Mouse (Mus musculus) neural tube, embryonic 14.5 days (tissue): Measurements from ENCODE around the gene Ermap. TPM values are rescaled to one million over a fixed set of nuclear protein-coding genes. Genes with fewer than 3 reads are reported as not detected.
A peak's percentile ranks its signal among the peaks of the same experiment; 100 is the strongest.

ENCODE experiments used
- ATAC-seq: fragments of 200-750 bp; cut with Nextera tagmentation; 2 replicates; pipeline ENCODE4 v1.8.0; 2017; ENCODE audit warnings: low read depth, mild to moderate bottlenecking, moderate TSS enrichment, moderate library complexity
- H3K27ac ChIP-seq: fragments of 300-500 bp; sonication (generic); 2 replicates; pipeline ENCODE4 v1.5.1; 2014; ENCODE audit warnings: low read depth, mild to moderate bottlenecking, control low read depth, low read length, moderate library complexity, mixed read lengths
- H3K27me3 ChIP-seq: fragments of 300-500 bp; sonication (generic); 2 replicates; pipeline ENCODE4 v1.6.1; 2014; ENCODE audit warnings: low read length; ENCODE audit not compliant: control insufficient read depth, insufficient read depth
- H3K36me3 ChIP-seq: fragments of 300-500 bp; sonication (generic); 2 replicates; pipeline ENCODE4 v1.6.1; 2014; ENCODE audit warnings: low read length, mixed read lengths; ENCODE audit not compliant: control insufficient read depth, insufficient read depth
- H3K4me1 ChIP-seq: fragments of 300-500 bp; sonication (generic); 2 replicates; pipeline ENCODE4 v1.6.1; 2014; ENCODE audit warnings: low read length; ENCODE audit not compliant: control insufficient read depth, insufficient read depth
- H3K4me2 ChIP-seq: fragments of 300-500 bp; sonication (generic); 2 replicates; pipeline ENCODE4 v1.6.1; 2014; ENCODE audit warnings: mild to moderate bottlenecking, low read depth, low read length, control low read depth
- H3K4me3 ChIP-seq: fragments of 300-500 bp; sonication (generic); 2 replicates; pipeline ENCODE4 v1.5.1; 2014; ENCODE audit warnings: low read depth, low read length, control low read depth, mixed read lengths
- H3K9ac ChIP-seq: fragments of 300-500 bp; sonication (generic); replicated peaks from 2 replicates; pipeline ENCODE4 v1.6.1; 2014; ENCODE audit warnings: low read depth, mild to moderate bottlenecking, control low read depth, low read length, mixed read lengths
- H3K9me3 ChIP-seq: fragments of 300-500 bp; sonication (generic); 2 replicates; pipeline ENCODE4 v1.6.1; 2016; ENCODE audit warnings: low read length; ENCODE audit not compliant: control insufficient read depth
- whole genome bisulfite sequencing: fragments of 180-500 bp; shearing (Covaris S2); extraction: QIAGEN DNeasy Blood & Tissue Kit; methylation state at CpG from one replicate; pipeline ENCODE4 v1.1.7; 2014; 5-methylcytosine and 5-hydroxymethylcytosine counted together
- polyA plus RNA-seq: library from polyadenylated mRNA; unstranded; fragments of >200 nt; fragmentation: Nextera tagmentation; extraction: Ambion mirVana; gene quantifications from 2 replicates; pipeline ENCODE4 v1.2.1, GENCODE M21; 2014

Gene Ermap
- polyA plus RNA-seq, 1 experiment from 2014 or later, result 1.2 TPM

DNA sequence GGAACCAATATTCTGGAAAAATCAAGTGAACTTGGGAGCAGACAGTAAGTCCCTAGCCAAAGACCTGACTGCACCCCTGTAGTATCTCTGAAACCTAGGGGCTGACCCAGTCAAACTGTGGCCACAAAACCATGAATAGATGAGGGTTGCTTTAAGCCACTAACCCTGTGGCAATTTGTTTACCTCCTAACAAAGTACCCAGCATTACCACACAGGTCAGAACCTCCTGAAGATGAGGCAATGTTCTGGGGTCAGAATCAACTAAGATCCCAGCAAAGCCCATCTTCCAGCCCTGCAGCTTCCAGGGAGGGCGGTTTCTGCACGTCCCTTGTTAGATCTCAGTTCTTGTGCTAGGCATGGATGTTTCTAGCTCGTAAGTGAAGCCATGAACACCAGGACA is 34.7 kb upstream of the Ermap start:
- no peaks in the 10 kb centered on the region for H3K9me3 ChIP-seq
- ATAC-seq, result no peak
- peaks cover 25% of the 10 kb centered on the region for H3K36me3 ChIP-seq
- no peaks in the 10 kb centered on the region for H3K27me3 ChIP-seq
- no peak overlapping the region for H3K4me3 ChIP-seq
- H3K4me1 ChIP-seq, result no peaks in the 10 kb centered on the region
- H3K9ac ChIP-seq, result no peak overlapping the region
- H3K27ac ChIP-seq, result no peak overlapping the region
- no peak overlapping the region for H3K4me2 ChIP-seq
- 97% methylated on average over 3 of the region's 3 CpGs for WGBS

DNA sequence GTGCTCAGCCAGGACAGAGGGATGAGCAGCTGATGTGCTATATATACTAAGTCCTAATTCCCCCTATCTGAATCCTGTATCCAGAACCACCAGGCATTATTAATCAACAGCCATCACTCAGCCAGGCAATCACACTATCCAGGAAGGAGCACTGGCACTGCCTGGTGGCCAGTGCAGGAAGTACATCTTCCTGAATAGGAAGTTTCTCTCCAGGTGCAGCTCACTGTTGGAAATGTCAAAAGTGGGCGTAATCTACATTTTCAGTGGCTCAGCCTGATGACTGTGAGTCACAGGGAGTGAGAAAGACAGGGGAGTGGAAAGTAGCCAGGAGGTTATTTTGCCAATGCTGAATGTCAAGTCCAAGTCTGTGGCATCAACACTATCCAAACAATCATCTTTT is 33.9 kb upstream of the Ermap start:
- 95% methylated on average over 1 of the region's 1 CpGs for WGBS
- ATAC-seq, result no peak
- peaks cover 25% of the 10 kb centered on the region for H3K36me3 ChIP-seq

DNA sequence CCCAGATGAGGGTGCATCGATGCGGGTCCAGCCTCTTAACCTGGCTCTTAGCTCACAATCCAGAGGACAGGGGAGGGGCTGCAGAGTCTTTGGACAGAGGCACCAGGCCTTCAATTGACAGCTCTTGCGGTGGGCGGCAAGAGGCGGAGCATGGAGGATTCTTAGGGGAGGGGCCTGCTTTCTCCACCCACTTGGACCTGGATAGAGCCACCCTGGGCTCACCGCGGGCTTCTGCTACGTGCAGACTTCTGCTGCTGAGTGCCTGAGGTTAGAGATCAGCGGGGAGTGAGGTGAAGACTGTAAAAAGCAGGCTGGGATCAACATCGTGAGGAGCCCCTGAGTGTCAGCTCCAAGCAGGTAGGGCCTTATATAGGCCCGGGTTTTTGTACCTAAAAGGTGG is 28.4 kb upstream of the Ermap start, which contains the start of gene Tmem269:
Gene Tmem269, minus strand, starts transcription at position 49 of the 400 bp plus-strand sequence.
- H3K27me3 ChIP-seq, result no peaks in the 10 kb centered on the region
- no peak within 1 kb of the TSS for H3K27ac ChIP-seq
- H3K4me3 ChIP-seq, result no peak within 1 kb of the TSS
- H3K36me3 ChIP-seq, result no peaks in the 10 kb centered on the region
- no peak within 1 kb of the TSS for H3K4me2 ChIP-seq
- ATAC-seq, result 0 out of 2 replicates have a peak, but pooled peaks have one; percentile 19
- no peaks in the 10 kb centered on the region for H3K9me3 ChIP-seq
- WGBS, result 19% methylated on average over 11 of the region's 11 CpGs
- no peaks in the 10 kb centered on the region for H3K4me1 ChIP-seq
- H3K9ac ChIP-seq, result no peak within 1 kb of the TSS

More for the DNA sequence above, 33.9 kb upstream of the Ermap start:
- Histone ChIP-seq H3K27me3 (no peaks in the 10 kb centered on the region), H3K27ac (no peak overlapping the region), H3K9me3 (no peaks in the 10 kb centered on the region), H3K4me1 (no peaks in the 10 kb centered on the region), H3K4me3 (no peak overlapping the region), H3K9ac (no peak overlapping the region), H3K4me2 (no peak overlapping the region)

DNA sequence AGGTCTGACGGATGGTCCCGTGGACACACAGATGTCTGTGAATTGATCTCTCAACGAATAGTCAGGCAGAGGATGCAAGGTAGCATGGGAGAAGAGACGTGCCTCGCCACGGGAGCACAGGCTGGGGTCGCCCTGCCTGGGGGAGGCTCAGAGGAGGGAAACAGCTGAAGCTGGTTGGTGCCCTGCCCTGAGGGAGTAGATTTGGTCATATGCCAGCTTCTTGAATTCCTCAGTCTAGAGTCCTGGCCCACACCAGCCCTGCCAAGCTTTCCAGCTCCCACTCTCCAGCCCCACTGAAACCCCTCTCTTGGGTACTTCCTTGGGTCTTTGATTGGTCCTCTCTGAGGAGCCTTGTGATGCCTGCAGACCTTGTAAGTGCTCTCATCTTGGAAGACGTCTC is 26.9 kb upstream of the Ermap start:
- Histone ChIP-seq H3K4me1 (no peaks in the 10 kb centered on the region), H3K9ac (no peak overlapping the region), H3K9me3 (no peaks in the 10 kb centered on the region), H3K4me2 (no peak overlapping the region), H3K27me3 (no peaks in the 10 kb centered on the region), H3K4me3 (no peak overlapping the region), H3K36me3 (no peaks in the 10 kb centered on the region), H3K27ac (no peak overlapping the region)
- peak; percentile 26; the same call in 1 of the 2 replicates for ATAC-seq
- 74% methylated on average over 8 of the region's 8 CpGs for WGBS

DNA sequence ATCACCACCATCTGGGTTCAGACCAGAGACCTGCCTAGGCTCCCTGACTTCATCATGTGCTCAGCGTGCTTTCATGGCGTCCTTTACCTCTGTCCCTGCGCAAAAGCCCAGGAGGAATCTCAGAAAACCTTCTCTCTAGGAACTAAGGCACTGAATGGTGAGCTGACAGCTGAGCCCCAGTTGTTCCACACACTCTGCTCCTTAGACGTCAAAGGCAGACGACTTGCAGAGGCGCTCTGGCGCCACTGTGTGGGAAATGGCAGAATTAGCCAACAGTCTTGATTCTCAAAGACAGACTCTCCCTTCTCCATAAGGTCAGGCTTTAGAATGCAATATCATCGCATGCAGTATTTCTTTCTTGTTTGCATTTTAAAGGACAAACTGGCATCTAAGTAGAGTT is 14.9 kb upstream of the Ermap start:
- 13% methylated on average over 8 of the region's 8 CpGs for WGBS
- peak; percentile 70; the same call in 1 of the 2 replicates for ATAC-seq
- Histone ChIP-seq H3K4me3 (no peak overlapping the region), H3K9ac (no peak overlapping the region), H3K4me2 (no peak overlapping the region), H3K36me3 (peaks cover 5% of the 10 kb centered on the region; the same call in 1 of the 2 replicates), H3K27ac (no peak overlapping the region), H3K4me1 (no peaks in the 10 kb centered on the region), H3K9me3 (no peaks in the 10 kb centered on the region), H3K27me3 (no peaks in the 10 kb centered on the region)

DNA sequence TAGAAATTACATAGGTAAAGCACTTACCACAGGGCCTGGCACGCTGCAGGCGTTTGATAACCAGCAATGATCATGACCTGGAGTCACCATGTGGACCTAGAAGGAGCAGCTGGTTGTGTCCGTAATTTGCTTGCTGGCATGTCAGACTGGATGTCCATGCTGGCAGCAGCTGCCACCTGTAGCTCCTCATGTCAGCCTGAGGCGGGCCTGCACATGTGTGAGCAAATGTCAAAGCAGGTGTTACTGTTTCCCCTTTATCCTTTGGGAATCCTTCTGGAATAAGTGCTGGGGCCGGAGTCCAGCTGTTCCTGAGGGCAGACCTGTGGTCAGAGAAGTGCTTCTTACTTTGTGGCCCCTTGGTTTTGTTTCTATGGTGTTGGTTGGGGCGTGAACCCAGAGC is 8.3 kb upstream of the Ermap start:
- 90% methylated on average over 6 of the region's 6 CpGs for WGBS
- no peak for ATAC-seq
- H3K4me2 ChIP-seq, result no peak overlapping the region
- H3K4me3 ChIP-seq, result no peak overlapping the region
- H3K4me1 ChIP-seq, result peaks cover 13% of the 10 kb centered on the region; the same call in 1 of the 2 replicates
- H3K9ac ChIP-seq, result no peak overlapping the region
- H3K9me3 ChIP-seq, result no peaks in the 10 kb centered on the region
- H3K36me3 ChIP-seq, result peaks cover 5% of the 10 kb centered on the region; the same call in 1 of the 2 replicates
- no peak overlapping the region for H3K27ac ChIP-seq
- H3K27me3 ChIP-seq, result no peaks in the 10 kb centered on the region

DNA sequence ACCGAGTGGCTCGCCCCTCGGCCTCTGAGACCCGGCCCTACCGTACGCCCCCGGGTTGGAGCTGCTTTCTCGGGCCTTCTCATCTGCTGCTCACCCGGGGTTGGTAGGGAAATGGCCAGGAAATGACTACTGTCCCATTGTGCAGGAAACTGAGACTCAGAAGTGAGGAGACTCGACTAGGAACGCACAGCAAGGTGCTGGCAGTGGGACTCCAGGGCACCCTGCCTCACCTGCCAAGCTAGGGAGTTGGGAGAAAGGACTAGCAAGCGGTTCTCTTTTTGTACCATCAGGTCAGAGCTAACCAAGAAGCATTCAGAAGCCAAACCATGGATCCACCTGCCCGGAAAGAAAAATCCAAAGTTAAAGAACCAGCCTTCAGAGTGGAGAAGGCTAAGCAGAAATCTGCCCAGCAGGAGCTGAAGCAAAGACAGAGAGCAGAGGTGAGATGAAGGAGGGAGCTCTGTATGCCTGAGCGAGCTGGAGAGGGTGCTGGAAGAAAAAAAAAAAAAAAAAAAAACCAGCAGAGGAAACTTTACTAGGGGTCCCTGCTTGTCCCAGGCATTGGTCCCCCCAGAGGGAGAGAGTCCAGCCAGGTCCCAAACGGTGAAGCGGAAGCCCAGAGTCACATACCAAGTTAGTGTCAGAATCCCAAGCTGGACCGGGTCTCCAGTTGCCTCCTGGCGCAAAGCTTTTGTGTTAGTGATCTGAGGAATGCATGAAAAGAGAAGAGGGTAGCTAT is 5.9 kb upstream of the Ermap start:
- H3K4me1 ChIP-seq, result peaks cover 13% of the 10 kb centered on the region; the same call in 1 of the 2 replicates
- H3K4me3 ChIP-seq, result peak overlapping the region; percentile 76
- peak overlapping the region; percentile 83 for H3K4me2 ChIP-seq
- peaks cover under 1% of the 10 kb centered on the region; the same call in 1 of the 2 replicates for H3K36me3 ChIP-seq
- H3K27ac ChIP-seq, result peak overlapping the region; percentile 81
- H3K9me3 ChIP-seq, result no peaks in the 10 kb centered on the region
- 8% methylated on average over 18 of the region's 18 CpGs for WGBS
- peak overlapping the region; percentile 81 for H3K9ac ChIP-seq
- peak; percentile 25 for ATAC-seq
- no peaks in the 10 kb centered on the region for H3K27me3 ChIP-seq

DNA sequence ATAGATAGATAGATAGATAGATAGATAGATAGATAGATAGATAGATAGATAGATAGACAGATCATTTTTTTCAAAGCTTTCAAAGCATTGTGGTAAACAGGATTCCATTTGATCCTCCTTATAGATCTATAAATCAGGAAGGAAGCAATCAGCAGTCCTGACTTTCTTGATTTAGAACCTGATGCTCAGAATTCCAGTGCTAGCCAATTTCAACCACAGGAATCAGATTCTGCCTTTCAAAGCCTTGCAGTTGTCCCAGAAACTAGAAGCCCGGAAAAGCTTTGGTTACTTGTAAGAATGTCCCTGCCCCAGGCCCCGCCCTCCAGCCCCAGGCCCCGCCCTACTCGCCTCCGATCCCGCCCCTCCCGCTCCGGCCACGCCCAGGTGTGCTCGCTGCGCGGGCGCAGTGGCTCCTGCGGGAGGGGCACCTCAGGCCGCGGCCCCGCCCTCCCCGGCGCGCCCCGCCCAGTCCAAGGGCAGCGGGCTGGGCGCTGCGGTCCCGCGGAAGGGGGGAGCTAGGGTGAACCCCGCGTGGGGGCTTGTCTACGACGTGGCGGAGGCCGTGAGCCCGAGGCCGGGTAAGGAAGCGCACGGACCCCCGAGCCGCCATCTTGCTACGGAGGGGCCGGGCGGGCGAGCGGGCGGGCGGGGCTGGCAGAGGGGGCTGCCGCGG is 5.2 kb upstream of the Ermap start, which contains the start of gene Svbp:
Gene Svbp, plus strand, starts transcription at position 398 of the 673 bp plus-strand sequence.
- 0% methylated on average over 22 of the region's 47 CpGs for WGBS
- H3K27ac ChIP-seq, result peak within 1 kb of the TSS; percentile 81
- H3K4me1 ChIP-seq, result peaks cover 13% of the 10 kb centered on the region; the same call in 1 of the 2 replicates
- peak within 1 kb of the TSS; percentile 76 for H3K4me3 ChIP-seq
- peak; percentile 90 for ATAC-seq
- H3K27me3 ChIP-seq, result no peaks in the 10 kb centered on the region
- peak within 1 kb of the TSS; percentile 81 for H3K9ac ChIP-seq
- peak within 1 kb of the TSS; percentile 83 for H3K4me2 ChIP-seq
- no peaks in the 10 kb centered on the region for H3K9me3 ChIP-seq
- H3K36me3 ChIP-seq, result no peaks in the 10 kb centered on the region

DNA sequence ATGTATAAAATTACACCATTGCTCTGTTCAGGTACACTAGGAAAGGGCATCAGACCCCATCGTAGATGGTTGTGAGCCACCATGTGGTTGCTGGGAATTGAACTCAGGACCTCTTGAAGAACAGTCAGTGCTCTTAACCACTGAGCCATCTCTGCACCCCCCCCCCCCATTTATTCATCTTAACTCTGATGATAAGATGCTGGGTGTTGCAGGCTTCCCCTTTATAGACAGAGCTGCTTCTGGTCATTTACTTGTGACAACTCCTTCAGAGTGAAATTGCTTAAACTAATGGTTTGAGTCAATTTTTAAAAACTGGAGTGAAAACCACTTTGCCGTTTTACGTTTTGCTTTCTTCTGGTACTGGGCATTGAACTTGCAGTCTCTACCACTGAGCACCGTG is 2.9 kb upstream of the Ermap start:
- H3K9ac ChIP-seq, result no peak overlapping the region
- H3K4me3 ChIP-seq, result no peak overlapping the region
- no peak overlapping the region for H3K27ac ChIP-seq
- H3K4me2 ChIP-seq, result no peak overlapping the region
- no peaks in the 10 kb centered on the region for H3K27me3 ChIP-seq
- no peak for ATAC-seq
- no peaks in the 10 kb centered on the region for H3K9me3 ChIP-seq
- H3K36me3 ChIP-seq, result no peaks in the 10 kb centered on the region
- peaks cover 13% of the 10 kb centered on the region; the same call in 1 of the 2 replicates for H3K4me1 ChIP-seq
- 90% methylated on average over 4 of the region's 4 CpGs for WGBS
